In the genomic region with DNA sequence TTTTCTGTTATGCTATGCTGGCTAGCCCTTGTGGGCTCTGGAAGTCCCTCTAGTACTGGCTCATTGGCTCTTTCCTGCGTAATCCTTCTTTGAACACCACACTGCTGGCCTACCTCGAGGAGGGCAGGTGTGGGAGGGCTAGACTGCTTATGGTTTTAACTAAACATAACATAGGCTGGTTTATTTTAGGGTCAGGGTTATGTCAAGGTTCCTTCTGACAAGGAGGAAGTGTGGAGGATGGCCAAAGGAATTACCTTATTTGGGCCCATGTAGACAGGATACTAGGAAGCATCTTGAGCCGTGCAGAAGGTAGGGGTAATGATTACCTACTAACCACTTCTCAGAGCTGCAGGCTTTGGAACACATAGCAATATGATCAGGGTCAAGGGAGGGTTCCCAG, we compare ENCODE assay signal across 19 mouse cellular contexts.
"Had no signal": no experiment of that assay in that cellular context is flagged by ENCODE, and none has a peak within 500 bp of the region (broad histone marks: within the 10 kb centered on the region; RNA-seq: fewer than 3 reads in every experiment).

No protein-coding gene starts in this region.

- H3K27ac ChIP-seq: limb, embryonic 12.5 days; limb, embryonic 15.5 days; liver, embryonic 14.5 days; midbrain, embryonic 12.5 days; midbrain, embryonic 15.5 days; neural tube, embryonic 12.5 days; neural tube, embryonic 15.5 days had no signal

- DNase-seq: kidney, adult 9 months; kidney, postnatal 14 days; kidney, postnatal 4 days; left cerebral cortex, postnatal 4 days; liver, postnatal 0 days; lung, embryonic 14.5 days; lung, postnatal 4 days; retina, postnatal 1 day; right cerebral cortex, postnatal 25 days; thymus, adult 18-20 months; thymus, postnatal 36 days had no signal

- H3K4me3 ChIP-seq: limb, embryonic 12.5 days; limb, embryonic 15.5 days; midbrain, embryonic 12.5 days; midbrain, embryonic 15.5 days; neural tube, embryonic 12.5 days; neural tube, embryonic 15.5 days had no signal

- H3K4me1 ChIP-seq: midbrain, embryonic 15.5 days; neural tube, embryonic 12.5 days; neural tube, embryonic 15.5 days had no signal

- ATAC-seq: liver, postnatal 0 days; lung, postnatal 0 days; midbrain, embryonic 15.5 days had no signal
